Mouse (Mus musculus) hindbrain, embryonic 12.5 days (tissue): Measurements from ENCODE around the gene Ramp1. TPM values are rescaled to one million over a fixed set of nuclear protein-coding genes. Genes with fewer than 3 reads are reported as not detected.

Experiments used
- ATAC-seq: fragments of 200-750 bp; cut with Nextera tagmentation; 2 replicates; pipeline ENCODE4 v1.8.0; 2017; ENCODE audit warnings: moderate TSS enrichment; ENCODE audit not compliant: low FRiP score
- H3K27ac ChIP-seq: fragments of 300-500 bp; sonication (generic); 2 replicates; pipeline ENCODE4 v1.5.1; 2016; ENCODE audit warnings: mild to moderate bottlenecking
- H3K27me3 ChIP-seq: fragments of 300-500 bp; sonication (generic); 2 replicates; pipeline ENCODE4 v1.6.1; 2016; ENCODE audit warnings: mild to moderate bottlenecking
- H3K36me3 ChIP-seq: fragments of 300-500 bp; sonication (generic); 2 replicates; pipeline ENCODE4 v1.6.1; 2016; ENCODE audit warnings: mild to moderate bottlenecking
- H3K4me1 ChIP-seq: fragments of 300-500 bp; sonication (generic); 2 replicates; pipeline ENCODE4 v1.6.1; 2016
- H3K4me2 ChIP-seq: fragments of 300-500 bp; sonication (generic); replicated peaks from 2 replicates; pipeline ENCODE4 v1.6.1; 2016; ENCODE audit warnings: mild to moderate bottlenecking
- H3K4me3 ChIP-seq: fragments of 300-500 bp; sonication (generic); 2 replicates; pipeline ENCODE4 v1.5.1; 2016; ENCODE audit warnings: mild to moderate bottlenecking
- H3K9ac ChIP-seq: fragments of 300-500 bp; sonication (generic); 2 replicates; pipeline ENCODE4 v1.6.1; 2016; ENCODE audit warnings: mild to moderate bottlenecking, moderate library complexity
- H3K9me3 ChIP-seq: fragments of 300-500 bp; sonication (generic); replicated peaks from 2 replicates; pipeline ENCODE4 v1.6.1; 2016; ENCODE audit warnings: mild to moderate bottlenecking
- WGBS: fragments of 180-500 bp; shearing (Covaris S2); methylation state at CpG from one replicate; pipeline ENCODE4 v1.1.7; 2016; 5-methylcytosine and 5-hydroxymethylcytosine counted together
- polyA plus RNA-seq: library from polyadenylated mRNA; unstranded; fragments of >200 nt; fragmentation: Nextera tagmentation; extraction: Ambion mirVana; gene quantifications from 2 replicates; pipeline ENCODE4 v1.2.1, GENCODE M21; 2016

Ramp1 gene
- polyA plus RNA-seq, 1 experiment from 2014 or later, result 1.1 TPM

DNA sequence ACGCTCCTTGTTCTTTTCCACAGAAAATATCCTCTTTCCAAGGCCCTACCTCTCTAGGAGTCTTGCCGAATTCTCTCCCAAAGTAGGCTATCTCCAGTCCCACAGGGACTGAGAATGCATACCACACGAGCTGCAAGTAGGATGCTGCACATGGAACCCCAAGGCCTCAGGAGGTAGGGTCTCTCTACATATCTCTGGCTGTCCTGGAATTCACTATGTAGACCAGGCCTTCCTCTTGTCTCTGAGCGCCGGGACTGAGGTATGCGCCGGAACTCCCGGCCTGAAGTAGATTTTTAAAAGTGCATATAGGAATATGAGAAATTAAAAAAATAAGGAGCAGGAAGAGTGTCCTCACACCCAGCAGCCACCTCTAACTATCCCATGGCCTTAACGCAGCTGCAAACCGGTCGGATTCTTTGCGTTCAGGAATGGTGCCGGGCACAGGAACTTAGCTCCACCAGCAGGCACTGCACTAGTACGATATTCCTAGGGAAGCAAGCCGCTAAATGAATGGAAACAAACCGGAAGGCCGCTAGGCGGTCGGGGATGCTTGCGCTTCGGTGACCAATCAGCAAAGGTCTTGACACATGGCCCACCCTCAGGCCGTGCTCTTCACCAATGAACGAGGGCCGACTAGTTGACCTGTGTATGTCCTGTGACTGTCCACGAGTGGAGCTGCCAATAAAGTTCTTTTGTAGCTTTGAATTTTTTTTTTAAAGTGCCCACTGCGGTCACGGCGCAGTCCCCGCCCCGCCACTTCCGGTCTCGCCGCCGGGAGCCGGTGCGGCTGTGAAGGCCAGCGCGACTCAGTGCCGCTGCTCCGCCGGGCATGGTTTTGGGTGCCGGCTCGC lies 70.2 kb downstream of the Ramp1 start, which contains the start of gene Ube2f:
TSS of gene Ube2f (plus strand) at position 741 of the 851 bp plus-strand sequence.
- WGBS, result under 1% methylated on average over 43 of the region's 43 CpGs
- no peaks in the 10 kb centered on the region for H3K9me3 ChIP-seq
- peak within 1 kb of the TSS; percentile 85 for H3K27ac ChIP-seq
- peak; percentile 100 for ATAC-seq
- no peaks in the 10 kb centered on the region for H3K36me3 ChIP-seq
- peak within 1 kb of the TSS; percentile 100 for H3K4me3 ChIP-seq
- peak within 1 kb of the TSS; percentile 99 for H3K9ac ChIP-seq
- H3K4me1 ChIP-seq, result peaks cover 26% of the 10 kb centered on the region
- H3K27me3 ChIP-seq, result no peaks in the 10 kb centered on the region
- peak within 1 kb of the TSS; percentile 86 for H3K4me2 ChIP-seq

DNA sequence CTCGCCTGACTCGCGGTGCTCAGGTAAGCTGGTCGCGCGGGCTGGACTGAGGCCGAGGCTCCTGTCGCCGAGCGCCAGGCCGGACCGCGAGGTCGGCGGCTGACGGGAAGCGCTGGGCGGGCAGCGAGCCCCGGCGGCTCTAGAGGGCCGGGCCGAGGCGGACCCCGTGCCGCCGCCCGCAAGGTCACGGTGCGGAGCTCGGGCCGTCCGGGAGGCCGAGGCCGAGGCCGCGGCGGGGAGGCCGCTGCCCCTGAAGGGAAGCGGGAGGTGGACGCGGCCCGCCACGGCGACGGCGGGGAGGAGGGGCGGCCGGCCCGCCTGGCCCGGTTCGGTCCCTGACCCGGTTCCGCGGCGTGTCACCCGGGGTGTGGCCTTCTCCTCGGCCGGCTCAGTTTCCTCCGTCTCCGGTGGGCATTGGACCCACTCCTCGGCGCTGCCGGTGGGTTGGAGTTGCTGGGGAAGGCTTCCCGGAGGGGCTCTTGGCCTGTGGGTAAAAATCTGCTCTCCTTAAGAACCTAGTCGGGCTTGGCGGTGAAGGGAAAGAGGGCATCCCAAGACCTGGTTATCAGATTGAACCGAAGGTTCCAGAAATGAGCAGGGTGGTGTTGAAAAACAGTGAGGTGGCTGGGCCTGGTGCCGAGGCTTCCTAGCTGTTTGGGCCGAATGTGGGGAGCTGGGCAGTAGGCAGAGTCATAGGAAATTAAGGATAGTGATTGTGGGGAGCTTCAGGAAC lies 71.0 kb downstream of the Ramp1 start:
- H3K4me1 ChIP-seq, result peaks cover 26% of the 10 kb centered on the region
- H3K4me3 ChIP-seq, result peak overlapping the region; percentile 100
- no peaks in the 10 kb centered on the region for H3K27me3 ChIP-seq
- peak; percentile 54; the same call in 1 of the 2 replicates for ATAC-seq
- H3K36me3 ChIP-seq, result no peaks in the 10 kb centered on the region
- WGBS, result under 1% methylated on average over 56 of the region's 70 CpGs
- H3K9ac ChIP-seq, result peak overlapping the region; percentile 99
- no peaks in the 10 kb centered on the region for H3K9me3 ChIP-seq
- H3K4me2 ChIP-seq, result peak overlapping the region; percentile 86
- peak overlapping the region; percentile 85 for H3K27ac ChIP-seq

DNA sequence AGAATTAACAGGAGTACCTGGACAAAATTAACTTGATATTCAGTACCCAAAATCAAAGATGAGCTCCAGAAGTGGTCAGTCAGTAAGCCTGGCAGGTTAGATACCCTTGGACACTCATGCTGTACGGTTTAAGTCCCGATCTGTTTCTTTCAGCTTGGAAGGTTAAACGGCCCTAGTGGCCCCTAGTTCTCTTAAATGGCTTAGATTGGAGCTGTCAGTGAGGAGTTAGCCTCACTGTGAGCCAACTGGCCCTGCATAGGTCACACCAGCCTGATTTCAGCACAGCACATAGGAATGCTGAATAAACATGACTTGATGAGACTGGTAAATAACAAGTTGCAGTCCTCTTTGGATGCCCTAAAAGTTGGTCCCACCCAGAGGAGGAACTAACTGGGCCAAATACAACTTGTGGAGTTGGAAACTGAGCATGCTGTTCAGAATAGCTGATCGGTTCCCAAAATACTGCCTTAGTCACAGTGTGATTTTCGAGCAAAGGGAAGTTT lies 71.6 kb downstream of the Ramp1 start:
- Histone ChIP-seq H3K27ac (no peak overlapping the region), H3K9ac (peak overlapping the region; percentile 99), H3K4me1 (peaks cover 26% of the 10 kb centered on the region), H3K4me3 (peak overlapping the region; percentile 100), H3K4me2 (peak overlapping the region; percentile 86), H3K9me3 (no peaks in the 10 kb centered on the region), H3K27me3 (no peaks in the 10 kb centered on the region), H3K36me3 (no peaks in the 10 kb centered on the region)
- ATAC-seq, result no peak
- 57% methylated on average over 5 of the region's 5 CpGs for WGBS

DNA sequence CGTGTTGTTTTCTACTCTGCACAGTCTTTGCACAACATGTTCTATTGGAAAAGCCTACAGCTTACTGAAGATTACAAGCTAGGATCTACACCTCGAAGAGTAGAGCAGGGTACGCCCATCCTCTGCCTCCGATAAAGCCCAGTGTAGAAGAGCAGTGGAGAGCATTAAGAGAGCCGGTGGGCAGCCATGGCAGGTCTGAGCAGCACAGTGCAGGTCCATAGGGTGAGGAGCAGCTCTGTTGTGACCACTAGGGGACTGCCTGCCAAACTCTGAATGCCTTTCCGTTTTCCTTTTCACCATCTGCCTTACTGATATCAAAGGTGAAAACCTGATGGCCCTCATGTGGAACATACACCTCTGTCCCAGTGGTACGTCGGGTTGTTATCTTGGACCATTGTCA lies 72.3 kb downstream of the Ramp1 start:
- Histone ChIP-seq H3K4me3 (no peak overlapping the region), H3K27me3 (no peaks in the 10 kb centered on the region), H3K36me3 (no peaks in the 10 kb centered on the region), H3K27ac (no peak overlapping the region), H3K9me3 (no peaks in the 10 kb centered on the region), H3K9ac (no peak overlapping the region), H3K4me1 (peaks cover 26% of the 10 kb centered on the region), H3K4me2 (peak overlapping the region; percentile 86; the same call in 1 of the 2 replicates)
- no peak for ATAC-seq
- 60% methylated on average over 8 of the region's 8 CpGs for WGBS

DNA sequence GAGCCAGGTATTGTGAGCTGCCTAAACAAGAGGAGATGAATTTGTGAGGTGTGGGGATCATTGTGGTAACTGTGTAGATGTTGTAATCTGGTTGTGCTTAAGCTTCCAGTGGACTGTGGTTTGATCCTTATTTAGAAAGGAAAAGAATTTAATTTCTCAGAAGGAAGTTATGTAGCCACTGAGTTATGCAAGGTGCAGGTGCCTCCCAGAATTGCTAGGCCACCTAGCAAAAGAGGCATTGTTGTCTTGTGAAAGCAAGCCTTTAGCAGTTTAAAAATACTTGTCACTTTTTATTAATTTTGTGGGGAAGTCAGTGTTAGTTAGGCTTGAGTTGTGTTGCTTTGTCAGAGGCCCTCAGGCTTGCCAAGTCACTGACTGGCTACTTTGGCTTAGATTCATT lies 78.3 kb downstream of the Ramp1 start:
- no peak overlapping the region for H3K27ac ChIP-seq
- no peak overlapping the region for H3K9ac ChIP-seq
- H3K36me3 ChIP-seq, result no peaks in the 10 kb centered on the region
- H3K9me3 ChIP-seq, result no peaks in the 10 kb centered on the region
- H3K27me3 ChIP-seq, result no peaks in the 10 kb centered on the region
- H3K4me3 ChIP-seq, result no peak overlapping the region
- ATAC-seq, result no peak
- no peak overlapping the region for H3K4me2 ChIP-seq
- H3K4me1 ChIP-seq, result no peaks in the 10 kb centered on the region

DNA sequence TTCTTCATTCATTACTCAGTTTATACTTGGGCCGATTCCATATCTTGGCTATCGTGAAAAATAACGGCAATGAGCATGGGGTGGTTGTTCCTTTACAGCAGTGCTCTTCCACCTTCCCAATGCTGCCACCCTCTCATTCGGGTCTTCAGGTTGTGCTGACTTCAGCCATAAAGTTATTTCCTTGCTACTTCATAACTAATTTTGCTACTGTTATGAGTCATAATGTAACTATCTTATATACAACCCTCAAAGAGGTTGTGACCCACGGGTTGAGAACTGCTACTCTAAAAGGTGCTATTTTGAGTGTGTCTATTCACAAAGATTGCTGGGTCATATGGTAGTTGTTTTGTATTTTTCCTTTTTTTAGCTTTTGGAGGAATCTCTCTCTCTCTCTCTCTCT lies 80.2 kb downstream of the Ramp1 start:
- H3K9ac ChIP-seq, result no peak overlapping the region
- no peak for ATAC-seq
- no peaks in the 10 kb centered on the region for H3K4me1 ChIP-seq
- H3K27me3 ChIP-seq, result no peaks in the 10 kb centered on the region
- H3K9me3 ChIP-seq, result no peaks in the 10 kb centered on the region
- H3K4me3 ChIP-seq, result no peak overlapping the region
- no peak overlapping the region for H3K4me2 ChIP-seq
- no peaks in the 10 kb centered on the region for H3K36me3 ChIP-seq
- WGBS, result 94% methylated on average over 5 of the region's 5 CpGs
- H3K27ac ChIP-seq, result no peak overlapping the region

DNA sequence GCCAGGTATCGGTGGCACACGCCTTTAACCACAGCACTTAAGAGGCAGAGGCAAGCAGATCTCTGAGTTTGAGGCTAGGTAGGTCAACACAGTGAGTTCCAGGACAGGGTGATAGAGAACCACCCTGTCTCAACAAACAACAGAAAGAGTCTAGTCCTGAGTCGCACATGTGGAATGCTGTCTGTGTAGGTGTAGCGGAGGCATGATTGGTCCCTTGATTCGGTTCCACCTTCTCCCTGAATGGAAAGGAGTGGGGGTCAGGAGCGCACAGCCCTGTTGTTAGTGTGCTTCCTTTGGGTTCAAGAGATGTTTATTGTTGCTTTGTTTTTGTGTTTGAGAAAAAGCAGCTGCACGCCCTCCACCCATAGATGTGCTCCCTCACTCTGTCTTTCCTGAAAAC lies 82.9 kb downstream of the Ramp1 start:
- 95% methylated on average over 7 of the region's 7 CpGs for WGBS
- no peak for ATAC-seq
- Histone ChIP-seq H3K9me3 (no peaks in the 10 kb centered on the region), H3K27me3 (no peaks in the 10 kb centered on the region), H3K4me2 (no peak overlapping the region), H3K36me3 (peaks cover 14% of the 10 kb centered on the region), H3K4me3 (no peak overlapping the region), H3K27ac (no peak overlapping the region), H3K9ac (no peak overlapping the region), H3K4me1 (no peaks in the 10 kb centered on the region)

DNA sequence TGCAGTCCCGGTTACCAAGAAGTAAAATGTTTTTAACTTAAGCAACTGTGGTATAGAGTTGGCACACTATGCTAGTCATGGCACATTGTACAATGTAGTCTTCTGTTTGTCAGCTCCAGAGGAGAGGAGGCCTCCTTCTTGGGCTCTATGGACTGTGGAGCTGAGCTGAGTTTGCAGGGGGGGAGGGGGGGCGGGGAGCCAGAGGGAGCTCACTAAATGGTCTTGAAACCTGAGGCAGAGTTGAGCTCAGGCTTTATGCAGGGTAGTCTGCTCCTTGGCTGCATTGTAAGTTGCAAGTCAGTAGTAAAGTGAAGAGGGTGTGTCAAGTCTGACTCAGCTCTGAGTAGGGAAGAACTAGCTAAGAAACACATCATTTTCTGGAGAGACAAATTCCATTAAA lies 92.6 kb downstream of the Ramp1 start:
- ATAC-seq, result no peak

More for the DNA sequence above, 92.6 kb downstream of the Ramp1 start:
- Histone ChIP-seq H3K27me3 (no peaks in the 10 kb centered on the region), H3K9ac (no peak overlapping the region), H3K9me3 (no peaks in the 10 kb centered on the region), H3K4me2 (no peak overlapping the region), H3K27ac (no peak overlapping the region), H3K36me3 (peaks cover 15% of the 10 kb centered on the region), H3K4me3 (no peak overlapping the region), H3K4me1 (no peaks in the 10 kb centered on the region)
- WGBS, result 100% methylated on average over 2 of the region's 2 CpGs

Other genes with a start within 250 kb of the Ramp1 start
- not detected in 2 replicates for gene Prlh, start 226.7 kb upstream of the Ramp1 start, polyA plus RNA-seq
- 0.64 and 0.71 TPM in 2 replicates for gene Rab17, start 210.2 kb upstream of the Ramp1 start, polyA plus RNA-seq
- gene Lrrfip1, start 181.1 kb upstream of the Ramp1 start, polyA plus RNA-seq, result 26.0 and 32.0 TPM in 2 replicates
- gene Rbm44, start 34.7 kb upstream of the Ramp1 start, polyA plus RNA-seq, result 0.69 and 1.5 TPM in 2 replicates
- gene Ube2f, start 70.5 kb downstream of the Ramp1 start, polyA plus RNA-seq, result 67.5 and 71.8 TPM in 2 replicates
- 13.1 and 14.0 TPM in 2 replicates for gene Scly, start 118.5 kb downstream of the Ramp1 start, polyA plus RNA-seq
- gene Espnl, start 142.3 kb downstream of the Ramp1 start, polyA plus RNA-seq, result 0.17 and 0.18 TPM in 2 replicates
- gene Klhl30, start 171.2 kb downstream of the Ramp1 start, polyA plus RNA-seq, result 0.41 and 0.59 TPM in 2 replicates
- 0.49 and 0.90 TPM in 2 replicates for gene Erfe, start 186.6 kb downstream of the Ramp1 start, polyA plus RNA-seq
- 147 and 148 TPM in 2 replicates for gene Ilkap, start 219.0 kb downstream of the Ramp1 start, polyA plus RNA-seq
- 274 and 304 TPM in 2 replicates for gene Hes6, start 234.2 kb downstream of the Ramp1 start, polyA plus RNA-seq